Comparison of ENCODE assay signal across 16 mouse cellular contexts in genomic region chr10:99552373-99552772, GRCm38 (mm10).
"Had no signal": no experiment of that assay in that cellular context is flagged by ENCODE, and none has a peak within 500 bp of the region (broad histone marks: within the 10 kb centered on the region; RNA-seq: fewer than 3 reads in every experiment).

No protein-coding gene starts in this region.

- DNase-seq: kidney, adult 2 months; kidney, postnatal 14 days; liver, embryonic 13.5 days; liver, postnatal 0 days; lung, postnatal 14 days; right cerebral cortex, postnatal 4 days; thymus, adult 2 months; thymus, postnatal 25 days had no signal

- H3K27me3 ChIP-seq: liver, embryonic 13.5 days; lung, embryonic 15.5 days; megakaryocyte, embryonic 14.5 days; midbrain, embryonic 15.5 days; neural tube, embryonic 13.5 days; stomach, embryonic 15.5 days had no signal

- H3K27ac ChIP-seq: limb, embryonic 10.5 days; liver, embryonic 13.5 days; lung, embryonic 15.5 days; macrophage; midbrain, embryonic 15.5 days; neural tube, embryonic 13.5 days; stomach, embryonic 15.5 days had no signal

- ATAC-seq: liver, postnatal 0 days; midbrain, embryonic 15.5 days had no signal

- H3K36me3 ChIP-seq: limb, embryonic 10.5 days; liver, embryonic 13.5 days; lung, embryonic 15.5 days; midbrain, embryonic 15.5 days; neural tube, embryonic 13.5 days; stomach, embryonic 15.5 days had no signal

- H3K9ac ChIP-seq: liver, embryonic 13.5 days; liver, postnatal 0 days; lung, embryonic 15.5 days; midbrain, embryonic 15.5 days; neural tube, embryonic 13.5 days; stomach, embryonic 15.5 days had no signal

- H3K9me3 ChIP-seq: liver, embryonic 13.5 days; lung, embryonic 15.5 days; megakaryocyte, embryonic 14.5 days; midbrain, embryonic 15.5 days; neural tube, embryonic 13.5 days; stomach, embryonic 15.5 days had no signal

- H3K4me1 ChIP-seq: liver, embryonic 13.5 days; lung, embryonic 15.5 days; megakaryocyte, embryonic 14.5 days; midbrain, embryonic 15.5 days; stomach, embryonic 15.5 days had no signal

- H3K4me2 ChIP-seq: liver, embryonic 13.5 days; lung, embryonic 15.5 days; midbrain, embryonic 11.5 days; midbrain, embryonic 15.5 days; neural tube, embryonic 13.5 days; stomach, embryonic 15.5 days had no signal

- H3K4me3 ChIP-seq: limb, embryonic 10.5 days; liver, embryonic 13.5 days; lung, embryonic 15.5 days; megakaryocyte, embryonic 14.5 days; midbrain, embryonic 15.5 days; neural tube, embryonic 13.5 days; stomach, embryonic 15.5 days had no signal
